Mouse (Mus musculus) layer of hippocampus, adult 2 months (tissue): ENCODE measurements at regions not wholly inside any gene's neighbourhood (a gene's known extent, or its start where the extent isn't known, plus 50 kb on each side); places are given as distances from the start of the nearest gene placed in this dataset.

Experiments used
- DNase-seq, 2 experiments: peaks; one replicate each; pipeline ENCODE4 v3.0.0; 2022; ENCODE audit warnings: low spot score in 2 of 2
- H3K27ac ChIP-seq: fragments of 200-600 bp; 2 replicates; pipeline ENCODE4 v1.8.1; 2022
- H3K4me3 ChIP-seq: fragments of 200-600 bp; 2 replicates; pipeline ENCODE4 v1.8.1; 2022; ENCODE audit warnings: mild to moderate bottlenecking
- CTCF ChIP-seq: fragments of 200-600 bp; conservative IDR thresholded peaks from 2 replicates; pipeline ENCODE4 v1.8.1; 2022; ENCODE audit warnings: antibody characterized with exemption, mild to moderate bottlenecking, moderate library complexity

GRCm38 (mm10) chr2:46678366-46678765 is 1561.2 kb upstream of the Zeb2 start:
- H3K27ac ChIP-seq: no peak overlapping the region
- DNase-seq: no peak
- TF ChIP-seq CTCF: no peak
- no peak overlapping the region for H3K4me3 ChIP-seq

GRCm38 (mm10) chr2:46669517-46670291 is 1552.5 kb upstream of the Zeb2 start:
- DNase-seq: no peak
- no peak for TF ChIP-seq CTCF
- Histone ChIP-seq H3K27ac (no peak overlapping the region), H3K4me3 (no peak overlapping the region)

- DNase-seq: no peak
- no peak for TF ChIP-seq CTCF
- Histone ChIP-seq H3K27ac (no peak overlapping the region), H3K4me3 (peak overlapping the region; percentile 40; the same call in 1 of the 2 replicates)
Observed at GRCm38 (mm10) chr2:46666990-46667337, 1549.8 kb upstream of the Zeb2 start.

- no peak for DNase-seq
- H3K27ac ChIP-seq: peak overlapping the region; percentile 49; the same call in 1 of the 2 replicates
- H3K4me3 ChIP-seq: peak overlapping the region; percentile 40
- TF ChIP-seq CTCF: 0 out of 2 replicates have a peak, but pooled peaks have one; percentile 3
Observed at GRCm38 (mm10) chr2:46666084-46666989, 1549.1 kb upstream of the Zeb2 start.

GRCm38 (mm10) chr2:46661876-46662275 is 1544.7 kb upstream of the Zeb2 start:
- DNase-seq: no peak
- no peak for TF ChIP-seq CTCF
- Histone ChIP-seq H3K4me3 (no peak overlapping the region), H3K27ac (no peak overlapping the region)

GRCm38 (mm10) chr2:46660577-46660976 is 1543.4 kb upstream of the Zeb2 start:
- H3K4me3 ChIP-seq: no peak overlapping the region
- no peak for DNase-seq
- TF ChIP-seq CTCF: no peak

GRCm38 (mm10) chr2:46655289-46655688 is 1538.1 kb upstream of the Zeb2 start:
- H3K27ac ChIP-seq: no peak overlapping the region
- H3K4me3 ChIP-seq: no peak overlapping the region
- no peak for TF ChIP-seq CTCF
- DNase-seq: no peak

More at GRCm38 (mm10) chr2:46660577-46660976, 1543.4 kb upstream of the Zeb2 start:
- no peak overlapping the region for H3K27ac ChIP-seq

GRCm38 (mm10) chr2:46652616-46653015 is 1535.4 kb upstream of the Zeb2 start:
- no peak for TF ChIP-seq CTCF
- no peak overlapping the region for H3K27ac ChIP-seq
- no peak overlapping the region for H3K4me3 ChIP-seq
- no peak for DNase-seq

- TF ChIP-seq CTCF: no peak
- no peak overlapping the region for H3K27ac ChIP-seq
- no peak for DNase-seq
- no peak overlapping the region for H3K4me3 ChIP-seq
Observed at GRCm38 (mm10) chr2:46646366-46646765, 1529.2 kb upstream of the Zeb2 start.

- Histone ChIP-seq H3K27ac (no peak overlapping the region), H3K4me3 (no peak overlapping the region)
- TF ChIP-seq CTCF: no peak
- no peak for DNase-seq
Observed at GRCm38 (mm10) chr2:46609217-46609616, 1492.0 kb upstream of the Zeb2 start.

GRCm38 (mm10) chr2:46581773-46582172 is 1464.6 kb upstream of the Zeb2 start:
- no peak overlapping the region for H3K4me3 ChIP-seq
- H3K27ac ChIP-seq: peak overlapping the region; percentile 47
- no peak for TF ChIP-seq CTCF
- DNase-seq: peak in 1 of 2 experiments; percentile 10

GRCm38 (mm10) chr2:46570416-46570815 is 1453.2 kb upstream of the Zeb2 start:
- no peak for DNase-seq
- H3K4me3 ChIP-seq: no peak overlapping the region
- no peak overlapping the region for H3K27ac ChIP-seq
- no peak for TF ChIP-seq CTCF

- H3K4me3 ChIP-seq: no peak overlapping the region
- no peak for DNase-seq
- no peak overlapping the region for H3K27ac ChIP-seq
- TF ChIP-seq CTCF: no peak
Observed at GRCm38 (mm10) chr2:46533395-46533794, 1416.2 kb upstream of the Zeb2 start.

GRCm38 (mm10) chr2:46530686-46531085 is 1413.5 kb upstream of the Zeb2 start:
- Histone ChIP-seq H3K4me3 (no peak overlapping the region), H3K27ac (no peak overlapping the region)
- no peak for TF ChIP-seq CTCF
- DNase-seq: no peak
